Mouse (Mus musculus) WW6 (cell line): ENCODE measurements around the gene Abcf1.
"Not testable (repeated sequence)": the region's sequence is repeated elsewhere in the genome, so short reads cannot be mapped to it uniquely, and the experiment has no call there.

Source experiments
- DNase-seq: peaks from one replicate; pipeline ENCODE4 v3.0.0-alpha.2; 2013; ENCODE audit warnings: low read depth, low spot score

The Abcf1 gene

GRCm38 (mm10) chr17:35979401-35980362, 10.1 kb upstream of the Abcf1 start, which contains the start of the genes Gnl1 and Prr3:
Gene Gnl1 (plus strand): TSS chr17:35979851.
Gene Prr3 (minus strand): TSS chr17:35980236.
- DNase-seq, result peak; percentile 79

DNA sequence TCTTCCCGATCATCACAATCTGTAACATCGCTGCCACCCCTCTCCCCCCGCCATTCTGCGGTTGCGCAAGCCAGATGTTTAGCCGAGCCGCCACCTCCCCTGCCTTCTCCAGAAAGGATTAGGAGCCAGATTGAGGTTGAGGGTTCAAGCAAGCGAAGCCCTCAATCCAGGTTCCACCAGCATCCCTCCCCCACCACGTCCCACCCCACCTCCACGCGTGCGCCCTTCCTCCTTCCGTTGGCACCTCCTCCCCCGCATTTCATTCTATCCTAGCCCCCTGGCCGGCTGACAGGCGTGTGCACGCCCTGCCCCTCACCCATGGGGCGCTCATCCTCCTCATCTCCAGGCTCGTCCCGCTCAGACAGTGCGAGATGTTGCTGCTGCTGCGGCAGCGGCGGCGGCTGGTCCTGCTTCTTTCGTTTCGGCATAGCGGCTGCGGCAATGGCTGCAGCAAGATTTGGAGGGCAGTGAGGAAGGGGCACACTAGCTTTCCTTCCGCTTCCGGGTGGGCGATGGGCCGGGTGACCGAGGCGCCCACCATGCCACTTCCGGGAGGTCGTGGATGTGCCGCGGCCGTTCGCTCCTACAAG, 9.3 kb upstream of the Abcf1 start:
- DNase-seq, result no peak

DNA sequence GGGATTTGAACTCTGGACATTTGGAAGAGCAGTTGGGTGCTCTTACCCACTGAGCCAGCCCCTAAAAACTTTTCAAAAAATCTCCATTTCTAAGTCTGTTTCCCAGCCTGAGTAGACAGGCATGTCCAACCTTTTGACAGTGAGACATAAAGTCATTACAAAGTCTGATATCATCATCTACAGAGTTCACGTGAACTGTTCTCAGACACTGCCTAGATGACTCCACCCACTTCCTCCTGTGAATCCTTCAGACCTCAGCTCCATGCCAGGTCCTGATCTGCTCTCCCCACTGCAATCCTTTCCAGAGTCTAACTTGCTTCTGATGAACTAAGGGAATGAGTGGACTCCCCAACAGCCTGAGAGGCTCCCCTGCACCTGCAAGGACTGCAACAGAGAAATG, 2.6 kb upstream of the Abcf1 start:
- no peak for DNase-seq

DNA sequence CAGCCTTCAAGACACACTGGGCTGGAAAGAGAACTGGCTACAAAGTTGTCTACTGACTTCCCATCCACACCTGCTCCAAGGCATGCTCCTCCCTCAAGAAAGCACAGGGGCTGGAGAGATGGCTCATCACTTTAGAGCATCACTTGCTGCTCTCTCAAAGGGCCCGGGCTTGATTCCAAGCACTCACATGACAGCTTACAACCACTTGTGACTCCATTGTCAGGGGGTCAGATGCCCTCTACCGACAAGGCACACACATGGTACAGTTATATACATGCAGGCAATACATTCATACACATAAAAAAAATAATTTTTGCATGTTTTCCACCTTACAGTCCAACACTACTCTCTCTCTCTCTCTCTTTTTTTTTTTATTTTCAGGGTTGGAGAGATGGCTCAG, 1.9 kb downstream of the Abcf1 start:
- no peak for DNase-seq

GRCm38 (mm10) chr17:35963279-35963678, 6.3 kb downstream of the Abcf1 start:
- no peak for DNase-seq

DNA sequence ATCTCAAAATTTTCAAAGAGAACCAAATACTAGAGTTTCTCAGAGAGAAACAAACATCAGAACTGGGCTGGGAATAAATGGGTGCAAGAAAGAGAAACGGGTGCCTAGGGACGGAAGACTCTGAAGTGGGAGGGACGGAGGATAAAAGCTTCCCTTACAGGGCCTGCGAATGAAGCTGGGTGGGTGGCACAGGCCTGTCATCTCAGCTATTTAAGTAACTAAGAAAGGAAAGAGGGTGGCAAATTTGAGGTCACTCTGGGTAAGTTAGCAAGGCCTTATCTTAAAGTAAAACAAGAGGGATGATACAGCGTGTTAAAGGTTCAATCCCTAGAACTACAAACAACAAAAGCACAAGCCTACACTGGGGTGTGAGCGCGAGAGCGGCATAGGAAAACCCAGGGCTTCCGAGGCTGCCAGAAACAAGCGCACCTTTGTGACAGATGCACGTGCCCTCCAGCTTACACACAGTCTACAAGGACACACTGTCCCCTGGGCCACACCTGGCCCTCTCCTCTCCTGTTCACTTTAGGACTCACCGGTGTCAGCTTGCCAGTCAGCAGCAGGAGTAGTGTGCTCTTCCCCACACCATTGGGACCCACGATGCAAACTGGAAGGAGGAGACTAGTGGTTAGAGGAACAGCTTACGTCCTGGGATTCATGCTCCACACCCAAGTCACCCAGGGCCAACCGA, 10.9 kb downstream of the Abcf1 start:
- DNase-seq, result no peak

DNA sequence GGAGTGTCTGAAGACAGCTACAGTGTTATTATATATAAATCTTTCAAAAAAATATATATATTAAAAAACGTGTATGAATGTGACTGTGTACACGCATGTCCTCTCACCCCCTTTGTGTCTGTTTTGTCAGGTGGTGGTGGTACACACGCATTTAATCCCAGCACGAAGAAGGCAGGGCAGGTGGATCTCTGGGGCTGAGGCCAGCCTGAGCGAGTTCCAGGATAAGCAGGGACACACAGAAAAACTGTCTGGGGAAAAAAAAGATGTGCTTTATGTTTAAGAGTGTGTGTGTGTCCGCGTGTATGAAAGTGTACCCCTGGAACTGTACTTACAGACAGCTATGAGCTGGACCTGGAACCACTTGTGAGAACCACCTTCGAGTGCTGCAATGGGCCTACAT, 14.9 kb downstream of the Abcf1 start:
- DNase-seq, result no peak

GRCm38 (mm10) chr17:35952559-35952958, 17.0 kb downstream of the Abcf1 start:
- DNase-seq, result not testable (repeated sequence)

- DNase-seq, result not testable (repeated sequence)
Measured at GRCm38 (mm10) chr17:35950946-35951345, 18.6 kb downstream of the Abcf1 start.

GRCm38 (mm10) chr17:35939941-35940340, 29.6 kb downstream of the Abcf1 start:
- no peak for DNase-seq

DNA sequence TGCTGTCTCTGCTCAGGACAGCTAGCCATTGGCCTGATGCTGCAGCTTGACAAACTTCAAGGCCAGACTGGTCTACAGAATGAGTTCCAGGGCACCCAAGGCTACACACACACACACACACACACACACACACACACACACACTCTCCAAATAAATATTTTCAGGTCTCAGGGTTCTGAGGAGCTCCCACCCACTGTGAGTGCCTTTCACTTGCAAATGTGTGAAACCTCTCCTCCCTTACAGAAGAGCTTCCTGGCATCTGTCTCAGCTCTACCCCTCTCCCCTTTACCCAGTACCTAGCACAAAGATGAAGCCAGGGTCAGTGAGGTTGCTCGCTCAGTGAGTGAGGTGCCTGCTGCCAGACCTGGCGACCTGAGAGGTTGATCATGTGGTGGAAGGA, 30.5 kb downstream of the Abcf1 start:
- DNase-seq, result no peak

- DNase-seq, result no peak
Measured at GRCm38 (mm10) chr17:35937700-35938348, 31.7 kb downstream of the Abcf1 start.

- not testable (repeated sequence) for DNase-seq
Measured at GRCm38 (mm10) chr17:35935763-35936162, 33.8 kb downstream of the Abcf1 start.

GRCm38 (mm10) chr17:35932608-35933007, 37.0 kb downstream of the Abcf1 start:
- no peak for DNase-seq

GRCm38 (mm10) chr17:35930627-35931026, 38.9 kb downstream of the Abcf1 start:
- no peak for DNase-seq

DNA sequence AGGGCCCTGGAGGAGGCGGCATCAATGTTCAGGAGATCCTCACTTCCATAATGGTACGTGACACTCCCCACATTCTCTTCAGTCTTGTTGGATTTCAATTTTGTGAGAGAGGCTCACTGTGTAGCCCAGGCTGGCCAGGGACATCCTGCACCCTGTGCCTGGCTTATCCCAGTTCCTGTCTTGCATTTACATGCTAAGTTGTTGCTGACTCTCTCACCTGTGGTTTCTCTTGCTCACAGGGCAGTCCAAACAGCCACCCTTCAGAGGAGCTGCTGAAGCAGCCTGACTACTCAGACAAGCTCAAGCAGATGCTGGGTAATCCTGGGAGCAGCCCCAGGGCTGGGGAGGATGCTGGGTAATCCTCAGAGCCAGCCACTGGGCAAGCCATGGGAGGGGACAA, 40.0 kb downstream of the Abcf1 start:
- no peak for DNase-seq

DNA sequence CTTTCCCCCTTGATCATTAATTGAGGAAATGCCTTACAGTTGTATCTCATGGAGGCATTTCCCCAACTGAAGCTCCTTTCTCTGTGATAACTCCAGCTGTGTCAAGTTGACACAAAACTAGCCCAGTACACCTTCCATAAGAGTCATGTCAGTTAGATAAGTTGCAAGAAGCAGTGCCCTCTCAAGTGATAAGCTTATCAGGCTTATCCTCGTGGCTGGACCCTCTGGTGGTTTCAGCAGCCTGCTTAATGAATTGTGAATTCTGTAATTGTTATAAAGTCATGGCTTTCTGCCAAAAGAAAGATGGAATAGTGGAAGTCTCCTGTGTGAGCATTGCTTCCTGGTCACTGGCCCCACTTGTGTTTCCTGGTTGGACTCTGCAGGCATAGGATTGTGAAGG, 42.1 kb downstream of the Abcf1 start:
- no peak for DNase-seq

DNA sequence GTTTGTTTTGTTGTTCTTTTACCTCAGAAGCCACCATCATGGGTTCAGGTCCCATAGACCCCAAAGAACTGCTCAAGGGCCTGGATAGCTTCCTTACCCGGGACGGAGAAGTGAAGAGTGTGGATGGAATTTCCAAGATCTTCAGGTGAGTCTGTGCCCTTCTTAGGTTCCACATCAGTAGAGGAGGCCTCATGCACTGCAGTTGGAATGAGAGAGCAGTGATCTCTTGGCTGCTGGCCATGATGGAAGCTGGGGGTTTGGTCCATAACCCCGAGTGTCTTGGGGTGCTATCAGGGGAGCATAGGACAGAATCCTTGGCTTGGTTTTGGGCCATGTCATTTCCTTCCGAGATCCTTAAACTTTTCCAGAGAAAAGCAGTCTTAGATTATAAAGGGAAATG, 46.3 kb downstream of the Abcf1 start:
- DNase-seq, result no peak

- DNase-seq, result no peak
Measured at GRCm38 (mm10) chr17:35922566-35922965, 47.0 kb downstream of the Abcf1 start.

DNA sequence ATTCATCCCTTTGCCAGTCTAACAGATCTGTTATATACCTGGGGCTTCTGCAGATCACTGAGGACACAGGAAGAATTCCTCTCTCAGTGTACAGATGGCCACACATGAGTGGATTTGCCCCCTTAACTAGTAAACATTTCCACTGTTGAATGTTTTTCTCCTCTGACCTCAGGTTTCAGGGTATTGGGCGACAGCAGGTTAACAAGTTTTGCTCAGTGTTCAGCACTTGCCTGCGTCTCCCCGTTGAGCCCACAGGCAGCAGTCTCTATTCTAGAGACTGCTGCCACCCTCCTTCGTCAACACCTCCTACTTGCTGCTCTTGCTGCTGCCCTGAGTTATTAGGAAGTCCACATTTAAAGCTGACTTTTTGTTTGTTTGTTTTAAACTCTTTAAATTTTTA, 47.9 kb downstream of the Abcf1 start:
- no peak for DNase-seq

- DNase-seq, result no peak
Measured at GRCm38 (mm10) chr17:35920862-35921562, 48.5 kb downstream of the Abcf1 start.
